Mouse (Mus musculus): ENCODE results near the gene Msi2.

Gene Msi2

GRCm38 (mm10) chr11:88291245-88291644 is 427.1 kb downstream of the Msi2 start:
- DNase-seq = no peak
